Mouse (Mus musculus): Measurements from ENCODE around the gene Cds1. TPM values are rescaled to one million over a fixed set of nuclear protein-coding genes. Genes with fewer than 3 reads are reported as not detected.

The Cds1 gene
- polyA plus RNA-seq, 1 experiment, result 15.9 TPM

DNA sequence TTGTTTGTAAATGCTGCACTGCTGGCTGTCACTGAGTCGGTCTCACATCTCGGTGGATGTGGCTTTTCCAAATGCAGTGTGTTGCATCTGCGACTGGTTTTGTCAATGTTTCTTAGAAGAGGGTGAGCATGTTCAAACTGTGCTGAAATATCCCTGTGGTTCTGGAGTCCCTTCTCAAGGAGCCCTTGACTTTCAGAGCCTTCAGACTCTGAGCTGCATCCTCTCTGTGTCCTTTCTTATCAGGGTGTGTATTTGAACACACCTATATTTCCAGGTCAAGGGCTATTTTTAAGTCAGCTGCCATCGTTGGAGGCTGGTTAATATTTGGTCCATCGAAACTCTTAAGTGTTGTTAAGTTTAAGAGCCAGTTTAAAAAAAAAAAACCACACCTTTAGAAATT is 2.2 kb downstream of the Cds1 start:
- H3K27me3 ChIP-seq (ENCODE audit: control insufficient read depth, insufficient read depth, low read length, poor library complexity, severe bottlenecking), result peaks cover 4% of the 10 kb centered on the region; the same call in 1 of the 2 replicates
- H3K9me3 ChIP-seq (replicated peaks; ENCODE audit: control insufficient read depth, insufficient read depth, low read length, poor library complexity, severe bottlenecking), result no peaks in the 10 kb centered on the region
- H3K4me3 ChIP-seq (ENCODE audit: low read depth, low read length), result no peak overlapping the region
- no peak overlapping the region for H3K27ac ChIP-seq (ENCODE audit: insufficient read depth, low read length)
- no peak overlapping the region for H3K9ac ChIP-seq (ENCODE audit: low read depth, poor library complexity, severe bottlenecking)
- no peak for TF ChIP-seq EP300 (IDR thresholded peaks at IDR 0.05; ENCODE audit: insufficient read depth, low read depth, low read length)
- no peak for TF ChIP-seq CTCF (IDR thresholded peaks at IDR 0.05; ENCODE audit: low read depth, low read length)
- no peak for TF ChIP-seq POLR2A (IDR thresholded peaks at IDR 0.05; ENCODE audit: insufficient read depth, low read length)
- H3K4me1 ChIP-seq (ENCODE audit: control insufficient read depth, insufficient read depth, low read length), result peaks cover 4% of the 10 kb centered on the region
- no peaks in the 10 kb centered on the region for H3K36me3 ChIP-seq (ENCODE audit: control insufficient read depth, insufficient read depth, low read length, poor library complexity, severe bottlenecking)

DNA sequence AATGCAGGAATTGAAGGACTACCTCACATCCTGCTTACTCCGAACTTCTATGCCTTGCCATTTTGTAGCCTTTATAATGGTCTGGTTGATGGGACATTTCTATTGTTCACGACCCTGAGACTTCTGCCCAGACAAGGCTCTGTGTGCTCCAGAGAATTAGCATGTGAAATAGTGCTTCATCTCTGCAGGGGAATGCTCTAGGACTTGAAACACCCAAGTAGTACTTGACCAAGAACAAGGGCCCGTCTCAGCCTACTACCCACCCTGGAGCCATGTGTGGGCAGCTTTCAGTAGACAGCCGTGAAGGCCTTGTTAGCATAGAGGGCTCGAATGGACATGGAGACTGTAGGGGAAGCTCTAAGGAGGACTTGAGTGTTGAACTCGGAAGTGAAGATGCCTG is 2.6 kb downstream of the Cds1 start:
- Histone ChIP-seq H3K9ac (ENCODE audit: low read depth, poor library complexity, severe bottlenecking) (no peak overlapping the region), H3K4me3 (ENCODE audit: low read depth, low read length) (no peak overlapping the region)

DNA sequence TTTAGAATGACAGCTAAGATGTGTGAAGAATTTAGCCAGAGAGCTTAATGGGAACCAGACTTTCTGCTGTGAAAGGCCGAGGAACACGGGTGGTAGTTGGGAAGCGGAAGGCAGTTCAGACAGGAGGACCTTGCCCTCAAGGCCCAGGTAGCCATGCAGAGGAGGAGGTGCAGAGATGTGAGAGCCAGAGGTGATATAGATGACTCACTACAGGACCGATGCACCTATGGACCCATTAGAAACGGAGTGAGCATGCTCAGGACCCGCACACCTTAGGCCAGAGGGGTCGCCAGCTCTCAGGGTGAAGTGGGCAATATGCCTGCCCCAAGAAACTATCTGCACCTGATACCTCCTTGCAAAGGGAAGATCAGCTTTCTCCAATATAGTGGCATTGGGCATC is 3.6 kb downstream of the Cds1 start:
- Histone ChIP-seq H3K27me3 (ENCODE audit: control insufficient read depth, insufficient read depth, low read length, poor library complexity, severe bottlenecking) (peaks cover 4% of the 10 kb centered on the region; the same call in 1 of the 2 replicates), H3K27ac (ENCODE audit: insufficient read depth, low read length) (no peak overlapping the region), H3K4me3 (ENCODE audit: low read depth, low read length) (no peak overlapping the region), H3K36me3 (ENCODE audit: control insufficient read depth, insufficient read depth, low read length, poor library complexity, severe bottlenecking) (no peaks in the 10 kb centered on the region), H3K9ac (ENCODE audit: low read depth, poor library complexity, severe bottlenecking) (no peak overlapping the region), H3K4me1 (ENCODE audit: control insufficient read depth, insufficient read depth, low read length) (peaks cover 4% of the 10 kb centered on the region), H3K9me3 (replicated peaks; ENCODE audit: control insufficient read depth, insufficient read depth, low read length, poor library complexity, severe bottlenecking) (no peaks in the 10 kb centered on the region)
- no peak for TF ChIP-seq CTCF (IDR thresholded peaks at IDR 0.05; ENCODE audit: low read depth, low read length)
- no peak for TF ChIP-seq POLR2A (IDR thresholded peaks at IDR 0.05; ENCODE audit: insufficient read depth, low read length)
- no peak for TF ChIP-seq EP300 (IDR thresholded peaks at IDR 0.05; ENCODE audit: insufficient read depth, low read depth, low read length)

More for the DNA sequence above, 2.6 kb downstream of the Cds1 start:
- TF ChIP-seq POLR2A (IDR thresholded peaks at IDR 0.05; ENCODE audit: insufficient read depth, low read length), result no peak
- no peak for TF ChIP-seq CTCF (IDR thresholded peaks at IDR 0.05; ENCODE audit: low read depth, low read length)
- TF ChIP-seq EP300 (IDR thresholded peaks at IDR 0.05; ENCODE audit: insufficient read depth, low read depth, low read length), result no peak
- peaks cover 4% of the 10 kb centered on the region for H3K4me1 ChIP-seq (ENCODE audit: control insufficient read depth, insufficient read depth, low read length)
- no peaks in the 10 kb centered on the region for H3K36me3 ChIP-seq (ENCODE audit: control insufficient read depth, insufficient read depth, low read length, poor library complexity, severe bottlenecking)
- peaks cover 4% of the 10 kb centered on the region; the same call in 1 of the 2 replicates for H3K27me3 ChIP-seq (ENCODE audit: control insufficient read depth, insufficient read depth, low read length, poor library complexity, severe bottlenecking)
- no peaks in the 10 kb centered on the region for H3K9me3 ChIP-seq (replicated peaks; ENCODE audit: control insufficient read depth, insufficient read depth, low read length, poor library complexity, severe bottlenecking)
- no peak overlapping the region for H3K27ac ChIP-seq (ENCODE audit: insufficient read depth, low read length)

DNA sequence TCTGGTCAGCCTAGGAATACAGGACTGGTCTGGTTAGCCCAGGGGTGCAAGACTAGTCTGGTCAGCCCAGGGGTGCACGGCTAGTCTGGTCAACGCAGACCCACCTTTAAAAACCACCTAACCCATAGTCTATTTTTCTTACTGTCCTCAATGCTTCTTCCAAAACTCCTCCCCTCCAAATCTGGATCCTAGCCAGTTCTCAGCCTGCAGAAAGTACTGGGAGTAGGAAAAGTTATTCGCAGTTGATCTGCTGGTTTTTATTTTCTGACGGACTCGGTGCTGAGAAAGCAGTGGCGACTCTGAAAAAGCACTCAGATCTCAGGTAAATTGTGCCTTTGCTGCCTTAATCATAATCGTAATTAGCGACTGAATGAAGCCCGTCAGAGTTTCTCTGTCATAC is 7.7 kb downstream of the Cds1 start:
- Histone ChIP-seq H3K4me1 (ENCODE audit: control insufficient read depth, insufficient read depth, low read length) (peaks cover 2% of the 10 kb centered on the region), H3K9me3 (replicated peaks; ENCODE audit: control insufficient read depth, insufficient read depth, low read length, poor library complexity, severe bottlenecking) (no peaks in the 10 kb centered on the region), H3K36me3 (ENCODE audit: control insufficient read depth, insufficient read depth, low read length, poor library complexity, severe bottlenecking) (no peaks in the 10 kb centered on the region), H3K27ac (ENCODE audit: insufficient read depth, low read length) (no peak overlapping the region), H3K27me3 (ENCODE audit: control insufficient read depth, insufficient read depth, low read length, poor library complexity, severe bottlenecking) (no peaks in the 10 kb centered on the region), H3K9ac (ENCODE audit: low read depth, poor library complexity, severe bottlenecking) (no peak overlapping the region), H3K4me3 (ENCODE audit: low read depth, low read length) (no peak overlapping the region)
- TF ChIP-seq EP300 (IDR thresholded peaks at IDR 0.05; ENCODE audit: insufficient read depth, low read depth, low read length) (no peak), POLR2A (IDR thresholded peaks at IDR 0.05; ENCODE audit: insufficient read depth, low read length) (no peak), CTCF (IDR thresholded peaks at IDR 0.05; ENCODE audit: low read depth, low read length) (no peak)

DNA sequence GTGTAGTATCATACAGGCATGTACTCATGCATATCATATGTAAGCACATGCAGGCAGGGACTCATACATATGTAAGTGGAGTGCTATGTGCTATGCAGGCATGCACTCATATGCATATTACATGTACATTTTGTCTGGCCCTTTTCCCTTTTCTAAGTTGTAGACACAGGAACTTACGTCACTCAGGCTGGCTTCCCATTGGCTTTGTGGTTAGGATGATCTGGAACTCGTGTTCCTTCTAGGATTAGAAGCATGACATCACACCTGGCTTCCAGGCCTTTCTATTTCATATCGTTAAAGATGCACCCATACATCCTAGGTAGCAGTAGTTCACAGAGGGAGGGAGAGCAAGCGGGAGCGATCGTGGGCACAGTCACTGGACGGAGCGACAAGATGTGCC is 10.3 kb downstream of the Cds1 start:
- no peak overlapping the region for H3K4me3 ChIP-seq (ENCODE audit: low read depth, low read length)
- TF ChIP-seq POLR2A (IDR thresholded peaks at IDR 0.05; ENCODE audit: insufficient read depth, low read length) (no peak), CTCF (IDR thresholded peaks at IDR 0.05; ENCODE audit: low read depth, low read length) (no peak), EP300 (IDR thresholded peaks at IDR 0.05; ENCODE audit: insufficient read depth, low read depth, low read length) (no peak)
- no peak overlapping the region for H3K9ac ChIP-seq (ENCODE audit: low read depth, poor library complexity, severe bottlenecking)
- no peaks in the 10 kb centered on the region for H3K9me3 ChIP-seq (replicated peaks; ENCODE audit: control insufficient read depth, insufficient read depth, low read length, poor library complexity, severe bottlenecking)
- H3K27ac ChIP-seq (ENCODE audit: insufficient read depth, low read length), result no peak overlapping the region
- H3K36me3 ChIP-seq (ENCODE audit: control insufficient read depth, insufficient read depth, low read length, poor library complexity, severe bottlenecking), result no peaks in the 10 kb centered on the region
- no peaks in the 10 kb centered on the region for H3K27me3 ChIP-seq (ENCODE audit: control insufficient read depth, insufficient read depth, low read length, poor library complexity, severe bottlenecking)
- no peaks in the 10 kb centered on the region for H3K4me1 ChIP-seq (ENCODE audit: control insufficient read depth, insufficient read depth, low read length)

DNA sequence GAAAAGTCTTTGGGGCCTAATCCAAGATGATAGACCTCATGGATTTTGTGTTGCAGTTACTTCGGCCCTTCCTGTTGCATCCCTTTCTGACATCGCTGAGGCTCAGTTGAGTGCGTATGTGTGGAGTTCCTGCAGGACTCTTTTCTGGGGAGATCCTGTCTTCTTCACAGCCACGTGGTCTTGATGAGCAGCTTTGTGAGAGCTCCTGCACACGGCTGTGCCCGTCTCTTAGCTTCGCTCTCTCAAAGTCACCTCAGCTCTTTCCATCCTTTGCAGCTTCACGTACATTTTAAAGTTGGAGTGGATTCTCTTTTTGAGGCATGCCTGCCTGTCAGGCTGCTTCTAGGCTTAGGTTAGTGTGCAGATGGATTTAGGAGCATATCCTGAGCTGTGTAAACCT is 11.6 kb downstream of the Cds1 start:
- Histone ChIP-seq H3K4me3 (ENCODE audit: low read depth, low read length) (no peak overlapping the region), H3K9ac (ENCODE audit: low read depth, poor library complexity, severe bottlenecking) (no peak overlapping the region), H3K4me1 (ENCODE audit: control insufficient read depth, insufficient read depth, low read length) (no peaks in the 10 kb centered on the region), H3K27me3 (ENCODE audit: control insufficient read depth, insufficient read depth, low read length, poor library complexity, severe bottlenecking) (no peaks in the 10 kb centered on the region), H3K36me3 (ENCODE audit: control insufficient read depth, insufficient read depth, low read length, poor library complexity, severe bottlenecking) (no peaks in the 10 kb centered on the region), H3K27ac (ENCODE audit: insufficient read depth, low read length) (no peak overlapping the region), H3K9me3 (replicated peaks; ENCODE audit: control insufficient read depth, insufficient read depth, low read length, poor library complexity, severe bottlenecking) (no peaks in the 10 kb centered on the region)
- no peak for TF ChIP-seq CTCF (IDR thresholded peaks at IDR 0.05; ENCODE audit: low read depth, low read length)
- TF ChIP-seq POLR2A (IDR thresholded peaks at IDR 0.05; ENCODE audit: insufficient read depth, low read length), result no peak
- no peak for TF ChIP-seq EP300 (IDR thresholded peaks at IDR 0.05; ENCODE audit: insufficient read depth, low read depth, low read length)

Measured in ES-Bruce4 (cell line).